17 mouse cellular contexts compared by ENCODE assay signal in the genomic region with DNA sequence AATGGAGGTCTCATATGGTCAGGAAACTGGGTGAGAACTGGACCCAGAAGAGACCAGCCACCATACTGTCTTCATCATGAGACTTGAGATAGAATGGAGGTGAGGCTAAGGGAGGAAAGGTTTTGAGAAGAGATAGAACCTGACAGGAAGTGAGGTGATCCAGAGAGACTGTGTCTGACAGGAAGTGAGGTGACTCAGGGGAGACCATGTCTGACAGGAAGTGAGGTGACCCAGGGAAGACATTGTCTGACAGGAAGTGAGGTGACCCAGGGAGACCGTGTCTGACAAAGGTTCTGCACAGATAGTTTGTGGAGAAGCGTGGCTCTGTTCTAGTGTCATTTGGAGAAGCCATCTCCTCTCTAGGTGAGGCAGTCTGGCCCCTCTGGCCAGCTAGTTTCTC. TPM values are rescaled to one million over a fixed set of nuclear protein-coding genes. Genes with fewer than 3 reads are reported as not detected.
DNase-seq lines count a peak whose midpoint lies in the region; ATAC-seq and TF ChIP-seq lines count a peak whose summit lies in the region.
"Had no signal": no experiment of that assay in that cellular context is flagged by ENCODE, and none has a peak within 500 bp of the region (broad histone marks: within the 10 kb centered on the region; RNA-seq: fewer than 3 reads in every experiment).

No protein-coding gene starts in this region.

- 0 out of 2 replicates have a peak overlapping the region, but pooled peaks have one; percentile 21 for H3K27ac ChIP-seq in gastrocnemius, adult 2 months
- H3K27ac ChIP-seq in MEL (ENCODE audit: control insufficient read depth, low read depth, low read length) = peak overlapping the region; percentile 40; the same call in 1 of the 2 replicates
- H3K27ac ChIP-seq: heart, embryonic 13.5 days; macrophage; neural tube, embryonic 15.5 days had no signal

- H3K4me3 ChIP-seq in gastrocnemius, adult 2 months = no peak overlapping the region
- H3K4me3 ChIP-seq in MEL (ENCODE audit: control insufficient read depth in 1 of 2, insufficient read depth in 1 of 2, low read depth in 2 of 2, low read length in 2 of 2) = no peak overlapping the region
- H3K4me3 ChIP-seq: heart, embryonic 13.5 days; neural tube, embryonic 15.5 days had no signal

- no peaks in the 10 kb centered on the region for H3K9me3 ChIP-seq in MEL (replicated peaks; ENCODE audit: insufficient read depth, low read length)
- H3K9me3 ChIP-seq: heart, embryonic 13.5 days; neural tube, embryonic 15.5 days had no signal

- TF ChIP-seq POLR2A in MEL (IDR thresholded peaks at IDR 0.05; ENCODE audit: control insufficient read depth in 1 of 2, insufficient read depth in 1 of 2, low read depth in 1 of 2, low read length in 2 of 2, poor library complexity in 1 of 2) = no peak

- no peaks in the 10 kb centered on the region for H3K27me3 ChIP-seq in MEL (ENCODE audit: control insufficient read depth in 1 of 2, insufficient read depth in 2 of 2, low read length in 2 of 2)
- H3K27me3 ChIP-seq: heart, embryonic 13.5 days; neural tube, embryonic 15.5 days; Patski had no signal

- H3K9ac ChIP-seq in MEL (ENCODE audit: control insufficient read depth, low read depth, low read length, poor library complexity, severe bottlenecking) = no peak overlapping the region
- H3K9ac ChIP-seq: heart, embryonic 13.5 days; neural tube, embryonic 15.5 days had no signal

- DNase-seq in gastrocnemius, adult 2 months = no peak
- no peak for DNase-seq in gastrocnemius, postnatal 10 days
- DNase-seq in 3T3-L1 (ENCODE audit: low read depth, low spot score) (peak; percentile 17), MEL (ENCODE audit: low read depth, low spot score) (peak; percentile 34)
- DNase-seq in left cerebral cortex, adult 9 months (ENCODE audit: low spot score in 2 of 2) = no peak
- no peak for DNase-seq in frontal cortex, postnatal 10 days (ENCODE audit: low spot score in 2 of 2)
- DNase-seq in layer of hippocampus, postnatal 14 days (ENCODE audit: low spot score in 2 of 2) = no peak
- DNase-seq: cerebellum, adult 18-20 months; gastrocnemius, postnatal 25 days; midbrain, embryonic 14.5 days; right cerebral cortex, adult 18-20 months had no signal

- H3K4me1 ChIP-seq in MEL (ENCODE audit: control insufficient read depth in 1 of 2, insufficient read depth in 2 of 2, low read length in 2 of 2) = peaks cover 22 to 32% of the 10 kb centered on the region in 2 experiments

- peaks cover 6 to 26% of the 10 kb centered on the region in 2 experiments; a peak in 3 of 4 replicates for H3K36me3 ChIP-seq in MEL (ENCODE audit: control insufficient read depth in 1 of 2, insufficient read depth in 2 of 2, low read length in 2 of 2)
- H3K36me3 ChIP-seq: heart, embryonic 13.5 days; neural tube, embryonic 15.5 days had no signal

- TF ChIP-seq EP300 in MEL (IDR thresholded peaks at IDR 0.05; ENCODE audit: low read depth in 1 of 2, low read length in 2 of 2) = no peak

- no peak for TF ChIP-seq CTCF in gastrocnemius, adult 2 months (IDR thresholded peaks at IDR 0.05)
- no peak for TF ChIP-seq CTCF in MEL (IDR thresholded peaks at IDR 0.05 in 2 of 3, conservative IDR thresholded peaks at IDR 0.05 in 1 of 3; ENCODE audit: control insufficient read depth in 1 of 3, insufficient read depth in 1 of 3, low read depth in 2 of 3, low read length in 3 of 3, poor library complexity in 1 of 3, severe bottlenecking in 1 of 3)

- intact Hi-C loops in gastrocnemius, adult 2 months (cut with DNase I) = loop anchor here (5.0 kb wide), 1 partner anchor 36 kb away; no protein-coding TSS in a partner anchor

- ATAC-seq in megakaryocyte, adult 5-6 weeks (ENCODE audit: poor library complexity, severe bottlenecking) = peak; percentile 67
- ATAC-seq: forebrain, embryonic 16.5 days; Patski had no signal

- no peak for TF ChIP-seq RAD21 in MEL (IDR thresholded peaks at IDR 0.05; ENCODE audit: low read depth, low read length)

- peaks cover 26% of the 10 kb centered on the region for H3K79me2 ChIP-seq in MEL (ENCODE audit: control insufficient read depth, insufficient read depth, low read length, poor library complexity)

TF ChIP-seq in MEL, 35 proteins besides CTCF, POLR2A, EP300 and RAD21:
- TF ChIP-seq HCFC1 (IDR thresholded peaks at IDR 0.05; ENCODE audit: low read depth, low read length) = peak; percentile 28; the same call in 1 of the 2 replicates
- no peak for TF ChIP-seq MAFK (IDR thresholded peaks at IDR 0.05; ENCODE audit: borderline replicate concordance, low read depth, low read length)
- TF ChIP-seq E2F4 (IDR thresholded peaks at IDR 0.05; ENCODE audit: borderline replicate concordance, low read depth, low read length) = no peak
- TF ChIP-seq SIN3A (IDR thresholded peaks at IDR 0.05; ENCODE audit: low read length) = no peak

RNA-seq across cellular contexts. Expression of gene Ssbp3, which starts 47.6 kb away (rescaled TPM):
- total RNA-seq in gastrocnemius, adult 2 months (2021) = 10 to 100 TPM; 23.7 to 30.0 TPM
- 10 to 100 TPM; 29.4 to 35.1 TPM for total RNA-seq in gastrocnemius, postnatal 10 days (2021)
- 28.3 and 30.5 TPM in 2 replicates for total RNA-seq in MEL (2012; rRNA removed)
- polyA plus RNA-seq in MEL (2012; ENCODE audit: insufficient read depth in 1 of 2, insufficient read length in 2 of 2, low read depth in 1 of 2, low replicate concordance in 2 of 2, missing spikeins in 1 of 2) = 100 to 1,000 TPM; 116 to 242 TPM
- total RNA-seq in megakaryocyte, adult 5-6 weeks (2015) = 26.2 and 27.6 TPM in 2 replicates
- 21.6 and 23.9 TPM in 2 replicates for total RNA-seq in megakaryocyte, adult 5-6 weeks (2017)
- 100 to 1,000 TPM; 106 to 119 TPM for total RNA-seq in layer of hippocampus, postnatal 14 days (2021)

Comparison
In these comparisons a context has a peak if more than half of its experiments do, and no peak if none do; other contexts are left out.
1. DNase-seq: peak in 3T3-L1 (single experiment) and MEL (single experiment); none in gastrocnemius, adult 2 months (single experiment), gastrocnemius, postnatal 10 days (single experiment), left cerebral cortex, adult 9 months (0 of 2), frontal cortex, postnatal 10 days (0 of 2) and layer of hippocampus, postnatal 14 days (0 of 2).